Mouse (Mus musculus) testis, adult 2 months (tissue): ENCODE data around the gene Cdc42bpg. TPM values are rescaled to one million over a fixed set of nuclear protein-coding genes. Genes with fewer than 3 reads are reported as not detected.

Experiments
- H3K27ac ChIP-seq: fragments of 200-500 bp; 2 replicates; pipeline ENCODE4 v1.5.1; 2012; ENCODE audit warnings: low read depth, low read length; ENCODE audit not compliant: control insufficient read depth, insufficient read depth
- H3K27me3 ChIP-seq: fragments of 200-500 bp; 2 replicates; pipeline ENCODE4 v1.6.1; 2012; ENCODE audit warnings: mild to moderate bottlenecking, low read length, moderate library complexity; ENCODE audit not compliant: control insufficient read depth, insufficient read depth
- H3K36me3 ChIP-seq: fragments of 200-500 bp; 2 replicates; pipeline ENCODE4 v1.6.1; 2012; ENCODE audit warnings: mild to moderate bottlenecking, low read length; ENCODE audit not compliant: control insufficient read depth, insufficient read depth
- H3K4me1 ChIP-seq: fragments of 200-500 bp; 2 replicates; pipeline ENCODE4 v1.6.1; 2012; ENCODE audit warnings: low read length; ENCODE audit not compliant: control insufficient read depth, insufficient read depth
- H3K4me3 ChIP-seq: fragments of 200-500 bp; 2 replicates; pipeline ENCODE4 v1.5.1; 2012; ENCODE audit warnings: low read depth, mild to moderate bottlenecking, low read length, moderate library complexity, mixed read lengths; ENCODE audit not compliant: control insufficient read depth
- CTCF ChIP-seq: fragments of 200-500 bp; IDR thresholded peaks from 2 replicates; pipeline ENCODE4 v1.5.1; 2012; ENCODE audit warnings: low read depth, mild to moderate bottlenecking, inconsistent platforms, low read length, moderate library complexity; ENCODE audit not compliant: control insufficient read depth, insufficient read depth, insufficient replicate concordance
- POLR2A ChIP-seq: fragments of 200-500 bp; IDR thresholded peaks from 2 replicates; pipeline ENCODE4 v1.6.1; 2012; ENCODE audit warnings: low read depth, mild to moderate bottlenecking, inconsistent platforms, low read length, moderate library complexity; ENCODE audit not compliant: control insufficient read depth
- polyA plus RNA-seq: library from polyadenylated mRNA; depleted of rRNA; stranded (reverse); fragments of >200 nt; gene quantifications from 2 replicates; pipeline ENCODE4 v1.2.3, GENCODE M21; 2012

Gene Cdc42bpg
- polyA plus RNA-seq, 1 experiment, result 5.4 TPM

- TF ChIP-seq CTCF, result no peak
- TF ChIP-seq POLR2A, result no peak
- H3K4me1 ChIP-seq, result peaks cover 12% of the 10 kb centered on the region
- H3K36me3 ChIP-seq, result peaks cover 1% of the 10 kb centered on the region
- no peak overlapping the region for H3K27ac ChIP-seq
- H3K27me3 ChIP-seq, result no peaks in the 10 kb centered on the region
- H3K4me3 ChIP-seq, result no peak overlapping the region
These were observed 23.3 kb upstream of the Cdc42bpg start for GRCm38 (mm10) chr19:6283001-6283400.

- TF ChIP-seq CTCF (no peak), POLR2A (no peak)
- Histone ChIP-seq H3K4me1 (peaks cover 13% of the 10 kb centered on the region), H3K27me3 (no peaks in the 10 kb centered on the region), H3K27ac (peak overlapping the region; percentile 3; the same call in 1 of the 2 replicates), H3K4me3 (no peak overlapping the region), H3K36me3 (peaks cover 1% of the 10 kb centered on the region)
These were observed 21.8 kb upstream of the Cdc42bpg start for GRCm38 (mm10) chr19:6284502-6284901.

- H3K36me3 ChIP-seq, result peaks cover 1% of the 10 kb centered on the region
- TF ChIP-seq CTCF (no peak), POLR2A (no peak)
- H3K4me1 ChIP-seq, result peaks cover 13% of the 10 kb centered on the region
- peak overlapping the region; percentile 22; the same call in 1 of the 2 replicates for H3K27ac ChIP-seq
- H3K27me3 ChIP-seq, result no peaks in the 10 kb centered on the region
- H3K4me3 ChIP-seq, result no peak overlapping the region
These were observed 21.0 kb upstream of the Cdc42bpg start for GRCm38 (mm10) chr19:6285226-6285625.

- peak overlapping the region; percentile 56; the same call in 1 of the 2 replicates for H3K27ac ChIP-seq
These were observed 20.4 kb upstream of the Cdc42bpg start for GRCm38 (mm10) chr19:6285632-6286433.

GRCm38 (mm10) chr19:6286434-6287401 lies 19.5 kb upstream of the Cdc42bpg start:
- peaks cover 1% of the 10 kb centered on the region for H3K36me3 ChIP-seq
- H3K4me3 ChIP-seq, result no peak overlapping the region
- H3K27me3 ChIP-seq, result no peaks in the 10 kb centered on the region
- no peak for TF ChIP-seq CTCF
- no peak for TF ChIP-seq POLR2A
- peaks cover 16% of the 10 kb centered on the region for H3K4me1 ChIP-seq
- peak overlapping the region; percentile 56; the same call in 1 of the 2 replicates for H3K27ac ChIP-seq

More at GRCm38 (mm10) chr19:6285632-6286433, 20.4 kb upstream of the Cdc42bpg start:
- Histone ChIP-seq H3K27me3 (no peaks in the 10 kb centered on the region), H3K36me3 (peaks cover 1% of the 10 kb centered on the region), H3K4me1 (peaks cover 13% of the 10 kb centered on the region), H3K4me3 (no peak overlapping the region)
- no peak for TF ChIP-seq CTCF

- H3K27ac ChIP-seq, result no peak overlapping the region
- no peak overlapping the region for H3K4me3 ChIP-seq
- H3K27me3 ChIP-seq, result no peaks in the 10 kb centered on the region
- TF ChIP-seq CTCF (no peak), POLR2A (no peak)
- H3K36me3 ChIP-seq, result peaks cover 1% of the 10 kb centered on the region
- peaks cover 16% of the 10 kb centered on the region for H3K4me1 ChIP-seq
These were observed 17.9 kb upstream of the Cdc42bpg start for GRCm38 (mm10) chr19:6288236-6288894.
